Mouse (Mus musculus) WW6 (cell line): ENCODE measurements at regions not wholly inside any gene's neighbourhood (a gene's known extent, or its start where the extent isn't known, plus 50 kb on each side); places are given as distances from the start of the nearest gene placed in this dataset.

Experiments used
- DNase-seq: peaks from one replicate; pipeline ENCODE4 v3.0.0-alpha.2; 2013; ENCODE audit warnings: low read depth, low spot score

DNA sequence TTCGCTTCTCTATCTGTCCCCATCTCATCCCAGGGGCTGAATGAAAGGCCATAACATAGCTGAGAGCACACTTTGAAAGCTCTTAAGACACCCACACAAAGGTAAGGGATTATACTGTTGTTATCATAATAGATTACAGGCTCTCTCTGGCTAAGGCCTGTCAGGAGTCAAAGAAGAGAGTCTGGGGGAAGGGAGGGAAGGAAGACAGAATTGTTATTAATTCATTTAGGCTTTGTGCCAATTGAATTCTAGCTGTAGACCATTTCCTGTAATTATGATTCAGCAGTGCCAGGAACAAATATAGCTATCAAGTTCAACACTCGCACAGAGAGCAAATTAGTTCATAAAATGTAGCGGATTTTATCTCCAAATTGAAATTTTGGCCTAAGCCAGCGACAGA is 369.3 kb upstream of the Gm10306 start:
- no peak for DNase-seq

DNA sequence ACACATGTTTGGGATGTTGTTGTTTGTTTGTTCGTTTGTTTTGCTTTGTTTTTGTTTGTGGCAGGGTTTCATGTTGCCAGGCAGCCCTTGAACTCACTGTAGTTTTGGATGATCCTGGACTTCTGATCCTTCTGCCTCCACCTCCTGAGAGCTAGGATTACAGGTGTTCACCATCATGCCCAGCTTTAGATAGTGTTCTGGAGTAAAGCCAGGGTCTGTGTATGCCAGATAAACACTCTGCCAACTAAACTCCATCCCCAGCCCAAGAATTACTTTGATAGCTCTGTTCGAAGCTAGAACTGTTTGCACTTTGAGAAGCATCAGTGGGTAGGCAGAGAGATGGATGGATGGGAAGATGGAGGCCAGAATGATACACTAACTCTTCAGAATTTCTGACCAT is 368.0 kb upstream of the Gm10306 start:
- no peak for DNase-seq

DNA sequence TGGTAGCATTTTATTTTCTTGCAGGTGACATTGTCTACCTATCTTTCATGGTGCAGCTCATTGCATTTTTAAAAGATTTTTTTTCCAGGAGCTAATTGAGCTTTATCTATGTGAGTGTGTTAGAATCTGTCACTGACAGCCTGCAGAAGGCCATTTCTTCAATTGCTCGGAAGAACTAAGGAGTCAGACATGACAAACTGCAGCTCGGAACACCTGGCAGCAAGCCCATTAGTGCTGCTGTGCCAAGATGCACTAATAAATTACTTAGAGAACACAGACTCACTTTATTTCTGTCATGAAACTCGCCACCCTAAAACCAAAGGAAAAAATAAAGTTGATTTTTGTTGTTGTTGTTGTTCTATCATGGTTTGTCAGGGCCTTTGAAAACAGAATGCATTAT is 367.5 kb upstream of the Gm10306 start:
- no peak for DNase-seq

DNA sequence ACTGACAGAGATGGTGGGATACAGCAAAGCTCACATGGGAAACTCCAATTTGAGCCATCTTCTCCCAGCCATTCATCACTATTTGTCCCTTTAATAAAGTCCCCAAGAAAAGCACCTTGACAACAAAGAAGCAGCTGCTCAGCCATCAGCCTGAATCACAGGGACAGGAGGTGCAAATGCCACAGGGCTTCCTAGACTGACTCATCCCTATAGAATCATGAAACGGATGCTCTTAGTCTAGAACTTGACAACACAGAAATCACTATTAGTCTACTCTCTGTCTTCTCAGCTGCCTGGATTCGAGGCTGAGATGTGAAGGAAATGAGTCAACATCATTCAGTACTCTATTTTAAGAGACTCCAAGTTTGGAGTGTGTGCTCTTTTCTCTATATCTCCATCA is 365.4 kb upstream of the Gm10306 start:
- no peak for DNase-seq

DNA sequence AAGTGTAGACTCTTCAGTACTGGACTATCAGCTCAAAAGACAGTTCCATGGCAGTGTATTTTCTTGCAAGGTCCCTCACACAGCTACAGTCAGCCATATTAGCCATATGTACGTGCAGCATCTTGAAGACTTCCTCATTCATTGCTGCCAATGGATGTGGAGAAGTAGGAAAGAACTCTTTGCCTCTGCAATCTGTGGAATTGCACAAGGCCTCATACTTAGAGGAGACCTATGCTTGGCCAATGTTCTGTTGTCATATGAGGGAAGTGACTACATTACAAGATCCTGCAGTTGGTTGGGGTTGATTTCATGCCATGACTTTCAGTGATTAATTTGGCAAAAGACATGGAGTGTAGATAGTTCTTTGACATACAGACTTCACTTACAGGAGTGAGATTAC is 340.1 kb upstream of the Gm10306 start:
- DNase-seq: no peak

DNA sequence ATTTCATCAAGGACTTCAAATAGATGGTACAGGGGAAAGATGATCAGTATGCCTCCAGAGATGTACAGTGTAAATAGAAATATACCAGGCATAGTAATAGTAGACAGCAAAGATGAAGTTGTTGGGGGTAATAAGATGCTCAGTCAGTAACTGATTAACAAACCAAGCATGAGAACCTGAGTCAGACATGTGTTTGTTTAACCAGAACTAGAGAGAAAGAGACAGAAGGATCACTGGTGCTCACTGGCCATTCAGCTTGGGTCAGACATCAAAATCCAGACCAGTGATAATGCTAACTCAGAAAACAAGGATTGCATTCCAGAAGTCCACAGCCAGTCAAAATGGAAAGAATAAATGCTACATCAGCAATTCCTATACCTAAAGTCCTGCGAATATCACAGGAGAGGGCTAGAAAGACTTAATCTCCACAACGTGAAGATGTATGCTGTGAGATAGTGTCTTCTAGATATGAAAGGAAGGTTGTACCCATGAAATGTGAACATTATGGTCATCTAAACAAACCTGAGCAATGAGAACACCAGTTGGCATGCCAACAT is 320.6 kb upstream of the Gm10306 start:
- no peak for DNase-seq

DNA sequence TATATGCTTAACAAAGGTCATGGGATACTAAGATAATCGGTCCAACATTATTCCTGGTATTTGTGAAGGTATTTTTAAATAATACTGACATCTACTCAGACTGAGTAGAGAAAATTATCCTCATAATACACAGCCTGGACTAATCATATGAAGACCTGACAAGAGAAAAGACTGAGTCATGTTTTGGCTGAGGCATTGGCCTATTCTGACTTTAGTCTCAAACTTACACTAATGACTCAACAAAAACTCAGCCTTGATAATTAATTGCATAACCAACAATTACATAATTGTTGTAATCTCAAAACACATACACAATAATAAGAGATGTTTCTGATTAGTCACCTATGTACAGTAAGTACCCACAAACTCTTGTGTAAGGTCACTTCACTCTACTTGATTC is 300.3 kb upstream of the Gm10306 start:
- DNase-seq: no peak

DNA sequence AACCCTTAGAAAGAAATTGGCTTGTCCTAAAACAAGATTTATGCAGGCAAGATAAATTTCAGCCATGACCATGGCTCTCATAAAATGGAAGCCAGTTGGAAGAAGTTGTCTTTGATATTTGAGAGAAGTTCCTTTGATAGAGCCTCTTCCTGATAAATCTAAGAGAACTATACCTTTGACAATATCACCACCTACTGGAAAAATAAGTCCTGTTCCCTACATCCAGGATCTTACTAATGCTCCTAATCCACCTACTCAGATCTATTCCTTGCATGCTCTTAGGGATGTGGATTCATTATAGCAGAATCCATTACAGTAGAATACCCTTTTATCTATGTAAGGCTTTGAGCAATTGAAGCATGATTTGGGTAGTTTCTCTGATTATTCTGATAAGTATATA is 295.2 kb upstream of the Gm10306 start:
- no peak for DNase-seq

DNA sequence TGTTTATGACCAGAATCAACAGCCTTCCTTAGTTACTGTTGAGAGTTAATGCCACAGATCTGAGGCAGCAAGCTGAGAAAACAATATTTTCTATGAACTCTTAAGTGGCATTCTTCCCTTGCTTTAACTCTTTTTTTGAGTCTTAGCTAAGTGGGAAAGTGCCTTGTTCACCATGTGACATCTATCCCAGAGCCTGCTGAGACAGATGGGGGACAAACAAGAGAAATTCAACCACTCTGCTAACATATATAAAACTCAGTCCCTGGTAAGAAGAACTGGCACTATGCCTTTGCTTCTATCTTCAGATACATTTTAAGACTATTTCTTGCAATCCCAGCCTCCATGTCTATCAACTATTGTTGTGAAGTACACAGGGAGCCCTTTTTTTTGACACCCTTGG is 274.6 kb upstream of the Gm10306 start:
- DNase-seq: no peak

DNA sequence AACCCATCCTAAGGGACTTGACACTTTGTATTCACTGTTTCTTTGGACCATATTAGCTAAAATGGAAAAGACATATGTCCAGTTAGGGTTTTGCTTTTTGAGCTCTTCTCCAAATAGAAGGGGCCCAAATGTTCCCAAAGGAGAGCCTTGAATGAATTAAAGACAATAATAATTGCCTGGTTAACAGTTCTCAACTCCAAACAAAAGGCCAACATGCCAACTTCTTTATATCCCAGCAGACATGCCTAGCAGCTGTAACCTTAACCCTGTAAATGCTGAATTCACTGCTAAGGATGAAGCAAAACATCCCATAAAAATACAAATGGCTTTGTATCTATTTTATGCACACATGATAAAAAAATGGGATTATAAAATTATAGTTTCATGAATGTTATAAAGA is 264.2 kb upstream of the Gm10306 start:
- no peak for DNase-seq

DNA sequence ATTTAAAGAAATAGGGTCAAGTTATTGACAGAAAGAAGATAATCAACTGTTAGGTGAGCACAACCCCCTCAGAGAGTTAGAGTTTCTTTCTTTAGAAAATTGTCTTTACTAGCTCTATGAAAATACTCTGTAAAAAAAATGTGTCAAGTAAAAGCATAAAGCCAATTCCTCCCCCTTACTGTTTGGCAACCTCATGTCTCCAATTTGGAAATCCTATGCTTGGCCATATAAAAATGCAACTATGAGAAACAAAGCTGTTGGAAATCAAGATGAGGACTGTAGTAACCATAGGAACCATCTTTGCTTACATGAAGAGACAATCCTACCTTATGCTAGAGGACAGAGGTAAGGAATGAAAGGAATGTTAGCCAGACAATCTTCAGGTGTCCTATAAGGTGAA is 239.0 kb upstream of the Gm10306 start:
- no peak for DNase-seq

DNA sequence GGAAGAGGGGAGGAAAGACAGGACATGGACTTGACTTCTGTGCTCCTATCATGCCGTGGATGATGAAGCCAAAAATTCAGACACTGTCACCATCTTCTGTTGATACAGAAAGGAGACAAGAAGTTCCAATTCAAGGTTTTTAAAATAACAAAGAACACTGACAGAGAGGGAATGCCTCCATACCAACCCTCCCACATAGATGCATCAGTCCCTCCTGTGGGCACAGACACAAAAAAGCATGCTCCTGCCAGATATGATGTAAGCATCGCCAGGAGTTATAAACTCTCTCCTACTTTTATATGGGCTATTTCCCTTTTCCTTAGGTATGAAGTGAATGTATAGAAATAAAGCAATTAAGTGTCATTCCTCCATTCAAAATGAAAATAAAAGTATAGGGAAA is 229.6 kb upstream of the Gm10306 start:
- DNase-seq: no peak

DNA sequence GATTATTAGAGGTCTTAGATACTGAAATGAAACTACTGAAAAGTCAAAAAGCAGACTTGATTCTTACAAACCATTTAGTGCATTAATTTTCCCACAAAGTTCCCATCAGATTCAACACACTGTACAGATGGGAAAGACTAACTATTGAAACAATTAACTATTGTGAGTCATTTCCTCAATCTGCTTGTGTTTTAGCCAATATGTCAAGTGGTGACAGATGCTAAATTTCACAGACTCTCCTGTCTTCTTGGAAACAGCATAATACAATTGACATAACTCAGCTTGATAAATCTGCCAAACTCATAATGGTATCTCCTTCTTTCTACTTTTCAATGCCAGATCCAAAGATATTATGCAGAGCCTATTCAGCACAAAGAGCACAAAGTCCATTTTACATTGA is 213.0 kb upstream of the Gm10306 start:
- DNase-seq: no peak

DNA sequence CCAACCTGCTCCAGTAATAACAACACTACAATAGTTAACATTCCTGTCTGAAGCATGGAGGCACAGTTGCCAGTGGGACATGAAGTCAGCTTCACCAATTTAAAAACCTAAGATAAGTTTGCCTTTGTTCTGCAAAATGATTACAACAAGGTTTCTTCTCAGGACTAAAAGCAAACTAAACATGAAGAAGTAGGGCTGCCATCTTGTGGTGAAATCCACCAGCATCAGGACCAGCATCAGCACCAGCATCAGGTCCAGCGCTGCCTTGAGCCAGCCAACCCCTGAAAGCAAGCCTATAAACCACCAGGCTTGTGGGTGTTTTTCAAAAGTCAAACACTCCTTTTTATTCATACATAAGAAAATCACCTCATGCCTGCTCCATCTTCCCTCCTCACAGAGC is 207.1 kb upstream of the Gm10306 start:
- DNase-seq: no peak

DNA sequence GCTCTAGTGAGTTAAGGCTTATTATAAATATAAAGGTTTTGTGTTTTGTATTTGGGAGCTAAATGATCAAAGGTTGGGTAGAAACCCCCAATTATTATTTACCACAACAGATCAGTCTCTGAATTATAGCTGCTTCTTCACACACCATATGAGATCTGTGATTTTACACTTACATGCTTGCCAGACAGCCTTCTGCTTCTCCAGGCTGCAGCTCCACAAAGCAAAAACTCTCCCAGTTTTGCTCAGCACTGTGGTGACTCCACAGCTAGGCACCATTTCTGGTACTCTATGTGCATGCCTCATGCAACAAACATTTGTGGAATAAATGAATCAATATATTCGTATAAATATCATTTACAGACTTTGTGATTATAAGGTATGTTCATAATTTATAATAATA is 199.4 kb upstream of the Gm10306 start:
- DNase-seq: no peak

DNA sequence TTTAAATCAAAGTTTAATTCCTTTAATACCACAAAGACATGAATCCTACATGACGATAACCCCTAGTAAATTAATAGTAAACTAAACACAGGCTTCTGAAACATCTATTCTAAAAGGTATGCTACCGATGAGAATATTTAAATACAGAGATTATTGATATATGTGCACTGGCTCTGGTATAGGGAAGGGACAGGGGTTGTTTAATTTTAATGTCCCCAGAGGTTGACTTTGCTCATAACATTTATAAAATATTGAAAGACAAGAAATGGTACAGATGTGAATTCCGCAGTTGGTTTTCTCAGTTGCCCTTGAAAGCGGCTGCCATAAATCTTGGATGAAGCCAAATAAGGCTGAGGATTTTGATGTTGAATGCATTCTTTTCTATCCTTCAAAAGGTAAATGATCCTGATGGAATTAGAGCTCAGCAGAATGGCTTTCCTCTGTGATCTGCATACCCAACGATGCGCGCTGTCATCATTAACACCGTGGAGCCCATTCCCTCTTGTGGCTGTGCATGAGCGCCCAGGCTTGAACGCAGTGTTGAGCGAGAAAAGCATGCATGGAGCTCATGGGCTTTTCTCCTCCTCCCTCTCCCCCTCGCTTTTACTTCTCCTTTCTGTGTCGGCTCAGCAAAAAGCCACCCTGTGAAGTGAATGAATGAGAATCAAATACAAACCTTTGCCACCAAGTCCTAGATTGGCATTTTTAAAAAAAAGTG is 195.4 kb upstream of the Gm10306 start:
- no peak for DNase-seq

DNA sequence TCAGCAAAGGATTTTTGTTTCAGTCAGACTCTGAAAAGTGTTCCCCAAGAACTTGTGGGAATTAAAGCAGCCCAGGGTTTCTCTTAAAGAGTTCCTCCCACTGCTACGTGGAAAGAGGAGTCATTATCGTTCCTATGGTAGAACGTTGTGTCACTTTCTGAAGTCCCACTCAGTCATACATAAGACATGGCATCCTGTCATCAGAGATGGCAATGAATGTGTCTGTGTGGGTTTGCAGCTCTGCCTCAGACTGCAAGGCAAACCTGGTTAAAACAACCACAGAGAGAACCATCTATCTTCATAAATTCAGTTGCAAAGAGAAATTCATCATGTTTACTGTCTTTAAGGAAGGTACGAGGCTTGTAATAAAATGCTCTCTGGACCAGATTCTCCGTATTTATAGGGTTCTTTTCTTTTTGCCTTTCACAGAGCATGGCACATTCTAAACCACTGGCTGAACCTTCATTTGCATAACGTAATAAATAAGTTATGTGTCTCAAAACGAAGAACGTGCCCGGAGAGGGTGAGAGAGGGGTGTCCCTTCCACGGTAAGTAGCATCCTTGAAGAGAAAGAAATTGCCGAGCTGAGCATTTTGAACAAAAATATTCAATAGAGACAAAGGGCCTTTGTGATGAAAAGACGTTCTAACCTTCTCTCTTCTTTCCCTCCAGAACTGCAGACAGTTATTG is 194.7 kb upstream of the Gm10306 start:
- no peak for DNase-seq

DNA sequence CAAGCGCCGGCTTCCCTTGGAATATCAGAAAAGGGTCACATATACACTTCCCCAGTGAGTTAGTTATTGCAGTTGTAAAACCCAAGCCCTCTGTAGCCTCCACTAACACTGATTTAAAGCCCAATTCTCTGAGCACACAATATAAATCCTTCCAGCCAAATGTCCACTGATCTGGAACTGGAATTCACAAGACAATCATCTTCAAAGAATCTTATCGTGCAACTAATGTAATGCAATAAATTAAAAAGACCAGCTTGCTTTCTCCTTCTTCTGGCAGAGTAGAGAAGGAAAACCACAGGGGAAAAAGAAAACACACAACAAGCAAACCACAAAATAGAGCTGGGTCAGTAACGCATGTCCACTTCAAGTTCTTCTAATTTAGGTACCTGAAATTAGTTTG is 191.0 kb upstream of the Gm10306 start:
- DNase-seq: no peak

DNA sequence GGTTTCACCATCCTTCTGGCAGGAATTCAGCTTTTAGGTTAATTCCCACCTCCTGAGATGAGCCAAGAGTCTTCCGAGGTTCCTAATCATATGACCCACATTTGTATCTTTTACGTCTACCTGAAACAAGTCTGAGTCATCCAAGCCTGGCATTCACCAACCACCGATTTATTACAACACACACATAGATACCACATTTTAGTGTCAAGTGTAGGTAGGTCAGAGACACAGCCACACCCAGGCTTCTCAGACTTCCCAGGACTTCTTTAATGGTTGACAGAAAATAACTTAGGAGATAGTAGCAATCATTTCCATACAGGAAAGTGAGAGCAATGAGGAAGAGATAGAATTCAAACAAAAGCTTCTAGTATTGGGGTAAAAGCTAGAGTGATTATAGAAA is 189.2 kb upstream of the Gm10306 start:
- DNase-seq: no peak

DNA sequence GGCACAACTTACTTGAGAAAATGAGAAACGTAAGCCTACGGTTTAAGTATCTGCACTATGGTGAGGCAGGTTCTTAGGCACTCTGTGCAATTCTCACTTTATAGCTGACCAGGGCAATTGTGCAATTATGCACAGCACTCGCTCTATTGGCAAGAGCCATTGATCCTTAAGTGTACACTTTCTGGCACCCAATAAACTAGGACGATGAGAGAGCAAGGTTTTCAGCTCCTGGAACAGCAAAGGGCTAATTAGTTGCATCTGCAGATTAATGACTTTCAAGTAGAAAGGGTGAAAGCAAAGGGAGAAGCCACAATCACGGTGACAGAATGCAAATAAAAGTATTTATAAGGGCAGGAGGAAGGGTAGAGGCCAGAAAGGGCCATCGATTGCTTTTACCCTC is 185.4 kb upstream of the Gm10306 start:
- no peak for DNase-seq

DNA sequence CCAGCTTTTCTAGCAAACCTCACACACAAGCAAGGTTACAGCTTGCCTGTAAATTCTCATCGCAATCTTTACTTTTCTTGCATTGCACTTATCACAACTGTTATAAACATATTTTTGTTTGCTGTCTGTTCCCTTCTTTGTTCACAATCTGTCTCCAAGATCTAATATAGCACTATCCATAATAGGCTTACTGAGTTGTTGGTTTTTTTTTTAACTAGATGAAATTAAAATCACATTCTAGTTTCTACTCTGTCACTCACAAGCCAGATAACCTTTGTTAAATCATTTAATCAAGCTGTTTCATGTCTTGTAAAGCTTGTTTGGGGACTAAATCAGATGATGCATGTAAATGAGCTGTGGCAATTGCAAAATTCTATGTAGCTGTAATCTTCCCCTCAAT is 180.1 kb upstream of the Gm10306 start:
- DNase-seq: no peak

DNA sequence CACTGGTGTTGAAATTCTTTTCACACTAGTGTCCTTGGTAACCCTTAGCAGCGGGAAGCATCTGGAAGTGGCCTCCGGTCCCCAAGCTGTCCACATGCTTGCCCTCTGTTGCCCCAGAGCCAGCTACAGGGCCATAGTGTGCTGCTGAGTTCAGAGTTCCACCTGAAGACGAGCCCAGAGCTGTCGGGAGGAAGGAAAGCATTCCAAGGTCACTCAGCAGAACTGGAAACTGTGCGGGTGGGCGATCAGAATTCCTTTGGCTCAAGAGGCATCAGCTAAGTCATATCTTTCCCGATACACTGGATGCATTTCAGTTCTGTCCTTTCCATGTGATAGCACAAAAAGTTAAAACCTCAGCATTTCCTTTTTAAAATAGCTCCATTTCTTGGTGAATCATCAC is 170.6 kb upstream of the Gm10306 start:
- DNase-seq: no peak

DNA sequence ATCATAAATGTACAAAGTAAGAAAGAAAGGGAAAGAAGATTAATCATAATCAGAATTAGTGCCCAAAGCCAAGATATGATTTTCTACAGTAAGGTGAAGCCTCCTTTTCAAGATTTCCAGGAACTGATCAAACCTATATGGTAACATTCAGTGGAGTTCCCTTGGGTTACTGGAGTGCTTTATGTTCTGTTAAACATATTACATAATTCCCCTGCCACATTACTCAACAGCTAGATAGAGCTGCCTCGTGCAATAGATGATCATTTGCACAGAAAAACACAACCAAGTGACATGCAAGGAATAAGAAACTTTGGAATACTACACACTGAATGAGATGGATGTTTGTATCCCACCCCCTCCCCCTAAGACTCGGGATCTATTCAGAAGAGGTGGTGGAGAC is 168.0 kb upstream of the Gm10306 start:
- no peak for DNase-seq
